Mouse (Mus musculus): ENCODE measurements at regions not wholly inside any gene's neighbourhood (a gene's known extent, or its start where the extent isn't known, plus 50 kb on each side); places are given as distances from the start of the nearest gene placed in this dataset.

DNA sequence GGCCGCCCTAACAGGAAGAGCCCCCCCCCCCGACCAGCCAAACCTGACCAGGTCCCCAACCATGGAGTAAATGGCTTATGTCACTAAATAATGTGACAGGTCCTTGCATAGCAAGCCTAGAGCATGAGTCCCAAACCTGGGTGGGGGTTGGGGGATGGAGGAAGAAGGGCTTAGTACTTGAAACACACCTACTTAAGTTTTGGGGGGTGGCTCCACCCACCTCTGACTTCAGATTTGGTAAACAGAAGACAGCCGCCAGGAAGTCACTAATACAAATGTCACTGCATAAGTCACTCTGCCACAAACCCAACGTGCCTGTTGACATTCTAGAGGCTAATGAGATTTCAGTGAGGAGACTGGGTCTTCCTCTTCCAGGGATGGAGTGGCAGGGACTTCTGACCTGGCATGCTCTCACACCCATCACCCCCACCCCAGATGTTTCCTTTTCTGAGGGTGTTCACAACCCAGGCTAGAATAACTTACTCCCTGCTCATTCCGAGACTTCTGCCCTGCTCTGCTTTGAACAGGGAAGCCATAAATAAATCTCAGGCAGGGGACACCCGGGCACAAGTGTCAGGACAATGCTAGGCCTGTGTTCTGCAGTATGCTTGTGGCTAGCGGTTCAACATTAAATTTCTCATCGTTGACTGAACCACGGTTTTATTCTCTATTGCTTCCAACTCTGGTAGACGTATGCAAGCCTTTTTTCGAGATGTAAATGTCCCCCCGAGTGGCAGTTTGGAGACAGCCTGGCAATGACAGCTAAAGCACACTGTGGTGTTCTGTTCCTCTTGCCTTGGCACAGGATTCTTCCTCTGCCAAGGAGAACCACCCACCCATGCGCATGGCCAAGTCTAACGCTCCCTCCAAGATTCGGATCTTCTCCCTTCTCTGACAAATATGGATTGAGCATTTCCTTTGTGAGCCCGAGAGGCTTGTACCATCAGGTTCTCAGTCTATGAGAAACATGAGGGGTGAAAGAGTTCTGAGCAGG, 161.6 kb upstream of the Dyrk2 start:
- H3K4me3 ChIP-seq (ENCODE audit: insufficient read depth, poor library complexity, severe bottlenecking), result no peak overlapping the region
- H3ac ChIP-seq (ENCODE audit: control insufficient read depth, insufficient read length, low read depth), result no peak overlapping the region
- TF ChIP-seq MAX (IDR thresholded peaks at IDR 0.05), result no peak
- no peak for TF ChIP-seq MYOG (IDR thresholded peaks at IDR 0.05; ENCODE audit: control insufficient read depth, extremely low read depth, insufficient read length)
- TF ChIP-seq FOSL1 (IDR thresholded peaks at IDR 0.05; ENCODE audit: insufficient read depth, low read length, poor library complexity, severe bottlenecking), result no peak
- TF ChIP-seq MYOD1 (IDR thresholded peaks at IDR 0.05; ENCODE audit: control insufficient read depth, insufficient read length, low read depth), result no peak
- TF ChIP-seq CTCF (IDR thresholded peaks at IDR 0.05; ENCODE audit: control insufficient read depth, insufficient read depth, insufficient read length), result no peak
- no peak for TF ChIP-seq USF1 (IDR thresholded peaks at IDR 0.05; ENCODE audit: low read depth)
- TF ChIP-seq CEBPB (IDR thresholded peaks at IDR 0.05; ENCODE audit: low read depth), result no peak
- no peaks in the 10 kb centered on the region for H3K79me3 ChIP-seq (ENCODE audit: low read depth)
- no peaks in the 10 kb centered on the region for H3K36me3 ChIP-seq (ENCODE audit: control insufficient read depth, insufficient read depth)
- no peaks in the 10 kb centered on the region for H3K79me2 ChIP-seq (ENCODE audit: control insufficient read depth, insufficient read depth)
- no peaks in the 10 kb centered on the region for H3K27me3 ChIP-seq (ENCODE audit: control insufficient read depth, insufficient read depth, insufficient read length)

DNA sequence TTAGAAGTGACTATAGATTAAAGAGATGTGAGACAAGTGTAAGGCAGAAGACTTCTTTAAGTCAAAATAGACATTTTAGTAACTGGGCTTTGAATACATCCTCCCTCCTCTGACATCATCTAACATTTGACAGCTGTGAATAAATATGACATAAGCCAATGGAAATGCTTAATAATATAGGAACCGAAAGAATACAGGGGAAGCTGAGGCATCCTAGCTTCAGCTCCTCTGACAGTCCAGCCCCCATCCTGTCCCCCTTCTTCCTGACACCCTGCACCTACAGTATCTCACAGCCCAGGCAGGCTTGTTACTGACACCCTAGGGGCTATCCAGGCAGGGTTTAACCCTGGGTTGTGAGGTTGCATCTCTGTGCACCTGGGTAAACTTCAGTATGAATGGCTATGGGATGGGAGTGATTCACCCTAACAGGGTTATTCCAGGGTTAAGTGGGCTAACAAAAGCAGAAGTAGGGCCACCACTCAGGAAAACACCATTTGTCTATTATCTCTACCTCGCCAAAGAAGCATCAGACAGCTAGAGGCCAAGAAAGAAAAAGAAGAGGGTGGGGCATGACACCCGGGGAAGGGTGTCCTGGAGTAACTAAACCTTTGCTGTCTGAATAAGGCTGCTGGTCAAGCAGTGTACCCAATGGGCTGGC, 158.6 kb upstream of the Dyrk2 start:
- no peaks in the 10 kb centered on the region for H3K27me3 ChIP-seq (ENCODE audit: control insufficient read depth, insufficient read depth, insufficient read length)
- no peaks in the 10 kb centered on the region for H3K79me3 ChIP-seq (ENCODE audit: low read depth)
- no peaks in the 10 kb centered on the region for H3K79me2 ChIP-seq (ENCODE audit: control insufficient read depth, insufficient read depth)
- no peak overlapping the region for H3K4me3 ChIP-seq (ENCODE audit: insufficient read depth, poor library complexity, severe bottlenecking)
- H3ac ChIP-seq (ENCODE audit: control insufficient read depth, insufficient read length, low read depth), result no peak overlapping the region
- TF ChIP-seq USF1 (IDR thresholded peaks at IDR 0.05; ENCODE audit: low read depth), result no peak
- TF ChIP-seq FOSL1 (IDR thresholded peaks at IDR 0.05; ENCODE audit: insufficient read depth, low read length, poor library complexity, severe bottlenecking), result no peak
- TF ChIP-seq CTCF (IDR thresholded peaks at IDR 0.05; ENCODE audit: control insufficient read depth, insufficient read depth, insufficient read length), result no peak
- H3K36me3 ChIP-seq (ENCODE audit: control insufficient read depth, insufficient read depth), result no peaks in the 10 kb centered on the region

DNA sequence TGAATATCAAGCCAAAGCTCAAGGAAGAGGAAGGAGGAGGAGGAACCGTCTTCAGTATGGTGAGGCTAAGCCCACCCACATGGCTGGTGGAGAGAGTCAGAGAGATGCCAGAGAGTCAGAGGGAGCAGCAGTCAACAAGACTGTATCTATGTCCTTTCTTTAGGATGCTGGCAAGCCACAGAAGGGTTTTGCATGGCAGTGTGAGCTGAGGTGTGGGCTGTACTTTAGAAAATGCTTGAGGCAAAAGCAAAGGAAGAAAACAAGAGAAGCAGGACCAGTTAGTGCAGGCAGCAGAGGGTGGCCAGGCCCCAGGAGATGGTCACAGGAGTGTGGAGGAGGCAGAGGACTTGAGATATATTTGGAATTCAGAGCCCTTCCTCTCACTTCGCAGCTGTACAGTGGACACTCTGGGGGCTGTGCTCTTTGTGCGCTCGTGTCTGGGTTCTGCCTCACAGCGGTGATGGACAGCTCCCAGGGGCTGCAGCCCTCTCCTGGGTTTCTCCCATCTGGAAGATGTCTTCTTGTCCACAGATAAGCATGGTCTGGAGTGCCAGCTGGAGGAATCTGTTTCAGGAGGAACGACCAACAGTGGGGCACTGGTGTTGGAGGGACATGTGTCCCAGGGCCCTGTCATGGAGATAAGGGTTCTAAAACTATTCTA, 157.4 kb upstream of the Dyrk2 start:
- TF ChIP-seq USF1 (IDR thresholded peaks at IDR 0.05; ENCODE audit: low read depth) (no peak), FOSL1 (IDR thresholded peaks at IDR 0.05; ENCODE audit: insufficient read depth, low read length, poor library complexity, severe bottlenecking) (no peak), MYOD1 (IDR thresholded peaks at IDR 0.05; ENCODE audit: control insufficient read depth, insufficient read length, low read depth) (no peak), CEBPB (IDR thresholded peaks at IDR 0.05; ENCODE audit: low read depth) (no peak), MAX (IDR thresholded peaks at IDR 0.05) (no peak), MYOG (IDR thresholded peaks at IDR 0.05; ENCODE audit: control insufficient read depth, extremely low read depth, insufficient read length) (no peak), CTCF (IDR thresholded peaks at IDR 0.05; ENCODE audit: control insufficient read depth, insufficient read depth, insufficient read length) (no peak)
- Histone ChIP-seq H3K27me3 (ENCODE audit: control insufficient read depth, insufficient read depth, insufficient read length) (no peaks in the 10 kb centered on the region), H3K4me3 (ENCODE audit: insufficient read depth, poor library complexity, severe bottlenecking) (no peak overlapping the region), H3K79me3 (ENCODE audit: low read depth) (no peaks in the 10 kb centered on the region), H3K79me2 (ENCODE audit: control insufficient read depth, insufficient read depth) (no peaks in the 10 kb centered on the region), H3ac (ENCODE audit: control insufficient read depth, insufficient read length, low read depth) (no peak overlapping the region), H3K36me3 (ENCODE audit: control insufficient read depth, insufficient read depth) (no peaks in the 10 kb centered on the region)

DNA sequence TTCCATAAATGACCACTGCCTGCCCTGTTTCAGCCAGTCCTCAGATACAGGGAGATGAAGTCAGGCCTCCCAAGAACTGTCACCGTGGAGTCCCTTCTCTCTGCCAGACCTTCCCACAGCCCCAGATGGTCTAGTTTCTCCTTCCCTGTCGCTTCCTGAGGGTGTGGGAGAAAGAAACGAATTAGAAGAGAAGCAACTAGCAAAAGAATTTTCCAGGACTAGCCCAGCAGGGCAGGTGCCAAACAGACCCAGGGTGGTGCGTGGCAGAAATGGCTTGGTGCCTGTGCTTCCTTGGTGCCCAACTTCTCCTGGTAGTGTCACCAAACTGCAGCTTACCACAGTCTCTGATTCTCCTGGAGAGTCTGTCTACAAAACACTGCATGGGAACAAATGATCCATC, 156.3 kb upstream of the Dyrk2 start:
- no peak overlapping the region for H3ac ChIP-seq (ENCODE audit: control insufficient read depth, insufficient read length, low read depth)
- TF ChIP-seq CEBPB (IDR thresholded peaks at IDR 0.05; ENCODE audit: low read depth), result no peak
- TF ChIP-seq USF1 (IDR thresholded peaks at IDR 0.05; ENCODE audit: low read depth), result no peak
- no peak for TF ChIP-seq MYOD1 (IDR thresholded peaks at IDR 0.05; ENCODE audit: control insufficient read depth, insufficient read length, low read depth)
- no peak for TF ChIP-seq FOSL1 (IDR thresholded peaks at IDR 0.05; ENCODE audit: insufficient read depth, low read length, poor library complexity, severe bottlenecking)
- no peaks in the 10 kb centered on the region for H3K36me3 ChIP-seq (ENCODE audit: control insufficient read depth, insufficient read depth)
- no peaks in the 10 kb centered on the region for H3K27me3 ChIP-seq (ENCODE audit: control insufficient read depth, insufficient read depth, insufficient read length)
- H3K4me3 ChIP-seq (ENCODE audit: insufficient read depth, poor library complexity, severe bottlenecking), result no peak overlapping the region
- H3K79me3 ChIP-seq (ENCODE audit: low read depth), result no peaks in the 10 kb centered on the region
- no peaks in the 10 kb centered on the region for H3K79me2 ChIP-seq (ENCODE audit: control insufficient read depth, insufficient read depth)

DNA sequence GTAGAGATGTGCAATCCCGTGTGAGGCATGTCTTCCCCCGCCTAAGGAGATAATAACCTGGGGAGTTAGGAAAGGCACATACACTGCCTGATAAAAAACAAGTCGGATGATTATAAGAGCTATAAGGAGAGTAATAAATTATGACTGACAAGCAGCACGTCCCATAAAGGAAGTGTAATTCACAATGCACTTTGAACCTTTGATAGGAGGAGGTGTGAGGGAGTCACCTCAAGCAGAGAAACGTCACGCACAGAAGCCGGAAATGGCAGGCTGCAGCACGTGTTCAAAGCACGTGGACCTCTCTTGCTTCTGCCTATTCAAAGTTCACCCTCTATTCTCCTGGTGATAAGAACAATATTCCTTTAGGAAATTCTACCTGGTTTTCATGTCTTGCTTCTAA, 154.4 kb upstream of the Dyrk2 start:
- H3ac ChIP-seq (ENCODE audit: control insufficient read depth, insufficient read length, low read depth), result no peak overlapping the region
- H3K36me3 ChIP-seq (ENCODE audit: control insufficient read depth, insufficient read depth), result no peaks in the 10 kb centered on the region
- TF ChIP-seq CEBPB (IDR thresholded peaks at IDR 0.05; ENCODE audit: low read depth) (no peak), MYOD1 (IDR thresholded peaks at IDR 0.05; ENCODE audit: control insufficient read depth, insufficient read length, low read depth) (no peak), CTCF (IDR thresholded peaks at IDR 0.05; ENCODE audit: control insufficient read depth, insufficient read depth, insufficient read length) (no peak), MAX (IDR thresholded peaks at IDR 0.05) (no peak), FOSL1 (IDR thresholded peaks at IDR 0.05; ENCODE audit: insufficient read depth, low read length, poor library complexity, severe bottlenecking) (no peak), MYOG (IDR thresholded peaks at IDR 0.05; ENCODE audit: control insufficient read depth, extremely low read depth, insufficient read length) (no peak)
- no peaks in the 10 kb centered on the region for H3K27me3 ChIP-seq (ENCODE audit: control insufficient read depth, insufficient read depth, insufficient read length)
- H3K79me3 ChIP-seq (ENCODE audit: low read depth), result no peaks in the 10 kb centered on the region
- no peak overlapping the region for H3K4me3 ChIP-seq (ENCODE audit: insufficient read depth, poor library complexity, severe bottlenecking)
- no peaks in the 10 kb centered on the region for H3K79me2 ChIP-seq (ENCODE audit: control insufficient read depth, insufficient read depth)

All from C2C12 (cell line).